Mouse (Mus musculus) MEL (cell line): ENCODE data around the gene Col4a3.

ENCODE experiments used
- CTCF ChIP-seq, 3 experiments: IDR thresholded peaks in 2 of 3; conservative IDR thresholded peaks in 1 of 3; 2 replicates each; pipeline ENCODE4 v1.5.1; 2011 to 2012; ENCODE audit warnings: low read length in 3 of 3, low read depth in 2 of 3, mild to moderate bottlenecking in 2 of 3, improper control_type of control experiment in 1 of 3, inconsistent platforms in 1 of 3, mixed read lengths in 1 of 3, moderate library complexity in 1 of 3; ENCODE audit not compliant: control insufficient read depth in 1 of 3, insufficient read depth in 1 of 3, poor library complexity in 1 of 3, severe bottlenecking in 1 of 3
- EP300 ChIP-seq, 2 experiments: IDR thresholded peaks; 2 replicates each; pipeline ENCODE4 v1.6.1; 2011; ENCODE audit warnings: improper control_type of control experiment in 2 of 2, low read length in 2 of 2, low read depth in 1 of 2, mild to moderate bottlenecking in 1 of 2
- MAZ ChIP-seq: IDR thresholded peaks from 2 replicates; pipeline ENCODE4 v1.6.1; 2012; ENCODE audit warnings: low read depth, mild to moderate bottlenecking, inconsistent platforms, low read length, improper control_type of control experiment
- MYB ChIP-seq: IDR thresholded peaks from 2 replicates; pipeline ENCODE4 v1.6.1; 2011; ENCODE audit warnings: mild to moderate bottlenecking, low read depth, low read length, improper control_type of control experiment
- POLR2A ChIP-seq, 2 experiments: IDR thresholded peaks; 2 replicates each; pipeline ENCODE4 v1.6.1; 2011 to 2012; ENCODE audit warnings: low read length in 2 of 2, mild to moderate bottlenecking in 2 of 2, control low read depth in 1 of 2, improper control_type of control experiment in 1 of 2, low read depth in 1 of 2, moderate library complexity in 1 of 2; ENCODE audit not compliant: control insufficient read depth in 1 of 2, insufficient read depth in 1 of 2, poor library complexity in 1 of 2
- SIN3A ChIP-seq: IDR thresholded peaks from 2 replicates; pipeline ENCODE4 v1.6.1; 2012; ENCODE audit warnings: low read length, improper control_type of control experiment, inconsistent platforms
- SMC3 ChIP-seq: IDR thresholded peaks from 2 replicates; pipeline ENCODE4 v1.6.1; 2011; ENCODE audit warnings: low read depth, low read length, improper control_type of control experiment
- UBTF ChIP-seq: IDR thresholded peaks from 2 replicates; pipeline ENCODE4 v1.6.1; 2012; ENCODE audit warnings: low read depth, mild to moderate bottlenecking, inconsistent platforms, low read length, improper control_type of control experiment, moderate library complexity, borderline replicate concordance; ENCODE audit not compliant: insufficient read depth
- USF1 ChIP-seq: IDR thresholded peaks from 2 replicates; pipeline ENCODE4 v1.6.1; 2014; ENCODE audit warnings: low read depth, mild to moderate bottlenecking, inconsistent platforms, low read length, improper control_type of control experiment, moderate library complexity
- ZNF384 ChIP-seq: IDR thresholded peaks from 2 replicates; pipeline ENCODE4 v1.6.1; 2012; ENCODE audit warnings: low read depth, mild to moderate bottlenecking, inconsistent platforms, low read length, improper control_type of control experiment

DNA sequence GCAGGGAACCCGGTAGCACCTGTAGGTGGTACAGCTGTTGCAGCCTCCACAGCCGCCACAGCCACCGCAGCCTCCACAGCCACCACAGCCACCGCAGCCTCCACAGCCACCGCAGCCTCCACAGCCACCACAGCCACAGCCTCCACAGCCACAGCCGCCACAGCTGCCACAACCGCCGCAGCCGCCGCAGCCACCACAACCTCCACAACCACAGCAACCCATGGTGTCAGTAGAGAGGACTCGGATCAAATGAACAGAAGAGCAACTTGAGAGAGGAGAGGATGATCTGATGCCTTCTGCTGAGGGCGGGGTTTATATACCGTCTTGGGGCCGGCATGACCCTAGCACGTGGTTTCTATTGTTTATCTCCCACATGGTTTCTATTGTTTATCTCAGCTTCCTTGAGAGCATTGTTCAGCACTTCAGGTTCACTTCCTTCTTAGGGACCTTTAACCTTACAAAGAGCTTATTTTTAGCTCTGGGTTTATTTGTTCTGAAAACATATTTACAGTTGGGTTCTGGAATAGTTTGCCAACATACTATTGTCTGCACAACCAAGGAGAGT lies 184.4 kb downstream of the Col4a3 start, which contains the start of gene Gm47791:
- no peak for TF ChIP-seq CTCF (IDR thresholded peaks at IDR 0.05 in 2 of 3, conservative IDR thresholded peaks at IDR 0.05 in 1 of 3; ENCODE audit: control insufficient read depth in 1 of 3, insufficient read depth in 1 of 3, low read depth in 2 of 3, low read length in 3 of 3, poor library complexity in 1 of 3, severe bottlenecking in 1 of 3)
- TF ChIP-seq POLR2A (IDR thresholded peaks at IDR 0.05; ENCODE audit: control insufficient read depth in 1 of 2, insufficient read depth in 1 of 2, low read depth in 1 of 2, low read length in 2 of 2, poor library complexity in 1 of 2) = no peak
- TF ChIP-seq SMC3 = no peak
- TF ChIP-seq EP300 (IDR thresholded peaks at IDR 0.05; ENCODE audit: low read depth in 1 of 2, low read length in 2 of 2) = no peak
- no peak for TF ChIP-seq MAZ
- TF ChIP-seq SIN3A = peak; percentile 98
- TF ChIP-seq UBTF = no peak
- TF ChIP-seq USF1 = peak; percentile 80
- TF ChIP-seq ZNF384 = no peak
- TF ChIP-seq MYB = no peak
